Mouse (Mus musculus) bone marrow, adult 2 months (tissue): ENCODE data around the gene Ikzf2.

Experiments
- CTCF ChIP-seq: fragments of 200-500 bp; IDR thresholded peaks from 2 replicates; pipeline ENCODE4 v1.5.1; 2011; ENCODE audit warnings: low read length, control low read depth; ENCODE audit not compliant: control insufficient read depth, insufficient read depth
- POLR2A ChIP-seq: fragments of 200-500 bp; IDR thresholded peaks from 2 replicates; pipeline ENCODE4 v1.6.1; 2011; ENCODE audit warnings: low read depth, mild to moderate bottlenecking, control low read depth, low read length, borderline replicate concordance; ENCODE audit not compliant: control insufficient read depth

GRCm38 (mm10) chr1:69727968-69728367 is 40.9 kb upstream of the Ikzf2 start:
- TF ChIP-seq CTCF (no peak), POLR2A (no peak)
